Mouse (Mus musculus) small intestine, adult 2 months (tissue): ENCODE data around the gene Ube2l3.

Experiments used
- CTCF ChIP-seq: fragments of 200-500 bp; IDR thresholded peaks from 2 replicates; pipeline ENCODE4 v1.5.1; 2012; ENCODE audit warnings: low read depth, mild to moderate bottlenecking, control low read depth, inconsistent platforms, low read length, moderate library complexity, mixed read lengths; ENCODE audit not compliant: insufficient replicate concordance, insufficient read length; ENCODE audit errors: extremely low read depth
- POLR2A ChIP-seq: fragments of 200-500 bp; IDR thresholded peaks from 2 replicates; pipeline ENCODE4 v1.6.1; 2012; ENCODE audit warnings: low read depth, mild to moderate bottlenecking, control low read depth, inconsistent platforms, low read length, moderate library complexity

DNA sequence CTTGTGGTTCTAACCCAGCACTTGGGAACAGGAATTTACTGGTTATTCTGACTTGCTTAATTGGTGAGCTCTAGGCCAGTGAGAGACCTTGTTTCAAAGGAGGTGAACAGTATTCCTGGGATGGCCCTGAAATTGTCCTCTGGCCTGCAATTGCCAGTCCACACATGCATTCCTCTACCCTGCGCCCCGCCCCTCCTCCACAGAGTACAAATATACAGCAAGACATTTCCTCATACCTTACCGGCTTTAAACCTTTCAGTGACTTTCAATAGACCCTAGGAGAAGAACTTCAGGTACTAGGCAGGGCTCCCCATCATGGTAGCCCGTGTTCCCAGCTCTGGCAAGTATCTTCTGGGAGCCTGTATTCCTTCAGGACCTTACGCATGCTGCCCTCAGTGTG, 23.1 kb upstream of the Ube2l3 start:
- TF ChIP-seq CTCF (no peak), POLR2A (no peak)
